Mouse (Mus musculus) embryo, embryonic 11.5 days (tissue): ENCODE data around the gene Ssx2ip.

Experiments
- DNase-seq: peaks from one replicate; pipeline ENCODE4 v3.0.0-alpha.2; 2012; ENCODE audit warnings: low read depth, low spot score

The Ssx2ip gene

DNA sequence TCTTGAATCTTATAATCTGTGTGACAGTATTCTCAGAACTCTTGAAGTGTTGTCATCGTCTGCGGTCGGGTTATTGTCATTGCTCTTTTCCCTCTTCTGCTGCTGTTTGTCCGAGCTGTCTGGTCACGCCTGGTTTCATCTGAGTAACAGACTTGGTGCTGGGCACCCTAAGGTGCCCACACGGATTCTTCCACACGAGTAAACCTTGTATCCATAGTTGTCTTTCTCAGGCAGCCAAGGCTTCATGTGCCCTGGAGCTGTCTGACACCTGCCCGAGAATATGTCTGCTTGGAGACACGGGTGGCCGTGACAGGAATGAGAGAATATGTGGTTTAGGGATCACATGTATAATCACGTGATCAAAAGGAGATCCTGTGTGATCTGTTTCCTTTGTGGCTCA lies 31.1 kb downstream of the Ssx2ip start:
- no peak for DNase-seq

- DNase-seq: no peak
Observed at GRCm38 (mm10) chr3:146436114-146436513, 31.7 kb downstream of the Ssx2ip start.

DNA sequence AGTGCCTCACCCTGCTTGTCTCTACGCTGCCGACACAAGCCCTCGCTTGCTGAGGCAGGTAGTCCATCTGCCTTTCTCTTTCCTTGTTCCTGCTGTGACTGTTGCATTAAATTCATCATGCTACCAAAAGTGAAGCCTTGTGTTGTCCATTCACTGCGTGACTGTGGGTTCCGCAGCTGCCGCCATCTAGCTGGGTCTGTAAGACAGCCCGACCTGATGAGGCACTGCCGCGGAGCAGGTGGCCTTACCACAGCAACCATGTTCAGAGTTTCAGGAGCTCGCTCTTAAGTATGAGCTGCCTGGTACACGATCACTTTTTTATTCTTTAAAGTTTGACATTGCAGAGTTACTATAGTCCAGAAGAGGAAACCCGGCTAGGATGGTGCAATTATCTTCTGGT lies 35.6 kb downstream of the Ssx2ip start:
- DNase-seq: no peak

DNA sequence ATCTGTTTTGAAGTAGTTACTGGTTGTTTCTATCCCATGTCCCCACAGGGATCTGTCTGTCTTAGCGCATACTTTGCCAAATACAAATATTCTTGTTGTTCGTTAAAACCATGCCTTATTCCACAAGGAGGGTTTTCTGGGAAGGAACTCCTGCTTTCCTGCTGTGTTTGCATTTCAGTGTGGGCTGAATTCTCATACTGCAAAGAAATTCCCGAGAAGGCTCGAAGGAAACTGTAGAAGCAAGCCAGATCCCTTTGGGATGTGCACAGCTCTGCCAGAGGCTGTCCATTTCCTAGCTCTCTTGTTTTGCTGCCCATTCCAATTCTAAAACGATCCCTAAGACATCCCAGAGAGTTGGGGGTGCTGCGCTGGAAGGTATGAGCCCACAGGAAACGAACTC lies 36.0 kb downstream of the Ssx2ip start:
- DNase-seq: no peak

DNA sequence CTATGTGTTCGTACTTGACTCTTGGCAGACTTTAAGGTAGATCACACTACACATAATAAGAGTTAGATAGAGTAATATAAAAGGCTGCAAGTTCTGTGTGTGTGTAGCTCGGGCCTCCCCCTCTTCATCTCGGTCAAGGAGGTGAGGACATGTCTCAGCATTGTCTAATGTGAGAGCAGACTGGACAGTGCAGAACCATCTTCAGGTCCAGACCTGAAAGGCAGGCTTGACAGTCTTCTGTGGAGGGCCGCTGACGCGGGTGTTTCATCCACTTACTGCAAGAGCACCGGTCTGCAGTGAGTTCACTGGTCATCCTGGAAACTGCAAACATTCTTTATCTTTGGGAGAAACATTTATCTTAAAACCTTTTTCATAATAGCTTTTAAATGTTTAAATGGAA lies 38.0 kb downstream of the Ssx2ip start:
- DNase-seq: no peak

- no peak for DNase-seq
Observed at GRCm38 (mm10) chr3:146442936-146443335, 38.5 kb downstream of the Ssx2ip start.

GRCm38 (mm10) chr3:146443380-146443779 lies 38.9 kb downstream of the Ssx2ip start:
- no peak for DNase-seq

DNA sequence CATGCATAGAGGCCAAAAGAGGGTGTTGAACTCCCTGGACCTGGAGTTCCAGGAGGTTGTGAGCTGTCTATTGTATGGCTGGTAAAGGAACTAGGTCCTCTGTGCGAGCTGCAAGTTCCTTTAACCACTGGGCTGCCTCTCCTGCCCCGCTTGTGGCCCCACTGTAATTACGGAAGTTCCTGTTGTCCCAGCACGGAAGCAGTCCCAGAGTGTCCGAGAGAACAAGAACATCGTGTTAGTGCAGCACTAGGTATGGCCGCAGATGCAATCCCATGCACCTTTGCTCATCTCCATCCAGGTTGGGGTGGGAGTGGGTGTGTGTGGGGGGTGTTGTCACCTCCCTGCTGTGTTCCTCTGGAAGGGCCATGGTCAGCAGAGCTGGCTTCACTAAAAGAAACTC lies 40.4 kb downstream of the Ssx2ip start:
- no peak for DNase-seq

GRCm38 (mm10) chr3:146447156-146447555 lies 42.7 kb downstream of the Ssx2ip start:
- DNase-seq: no peak

GRCm38 (mm10) chr3:146447598-146447997 lies 43.2 kb downstream of the Ssx2ip start:
- no peak for DNase-seq

GRCm38 (mm10) chr3:146448372-146448771 lies 43.9 kb downstream of the Ssx2ip start:
- no peak for DNase-seq

GRCm38 (mm10) chr3:146448969-146449368 lies 44.5 kb downstream of the Ssx2ip start:
- no peak for DNase-seq

DNA sequence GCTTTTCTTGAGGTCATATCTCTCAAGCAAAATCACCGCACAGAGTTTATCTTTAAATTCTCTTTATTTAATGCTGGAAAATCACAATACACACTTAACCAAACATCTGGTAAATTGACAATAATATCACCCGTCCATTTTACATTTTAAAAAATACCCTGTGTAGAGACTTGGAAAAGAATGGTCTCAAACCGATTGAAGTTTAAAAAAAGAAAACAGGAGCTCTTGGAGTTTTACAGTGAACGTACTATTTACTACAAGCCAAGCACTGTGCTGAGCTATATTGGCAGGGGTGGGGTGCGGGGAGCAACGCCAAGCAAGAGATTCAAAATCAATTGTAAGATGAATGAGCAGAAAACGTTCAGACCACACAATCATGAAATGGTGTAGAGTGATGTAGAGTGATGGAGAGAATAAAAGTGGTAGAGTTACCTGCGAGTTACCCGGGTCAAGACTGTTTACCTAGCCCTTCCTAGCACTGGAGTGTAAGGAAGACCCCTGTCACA lies 45.4 kb downstream of the Ssx2ip start, which contains the start of gene Ctbs:
Gene Ctbs, plus strand, starts transcription at position 51 of the 506 bp plus-strand sequence.
- DNase-seq: no peak

DNA sequence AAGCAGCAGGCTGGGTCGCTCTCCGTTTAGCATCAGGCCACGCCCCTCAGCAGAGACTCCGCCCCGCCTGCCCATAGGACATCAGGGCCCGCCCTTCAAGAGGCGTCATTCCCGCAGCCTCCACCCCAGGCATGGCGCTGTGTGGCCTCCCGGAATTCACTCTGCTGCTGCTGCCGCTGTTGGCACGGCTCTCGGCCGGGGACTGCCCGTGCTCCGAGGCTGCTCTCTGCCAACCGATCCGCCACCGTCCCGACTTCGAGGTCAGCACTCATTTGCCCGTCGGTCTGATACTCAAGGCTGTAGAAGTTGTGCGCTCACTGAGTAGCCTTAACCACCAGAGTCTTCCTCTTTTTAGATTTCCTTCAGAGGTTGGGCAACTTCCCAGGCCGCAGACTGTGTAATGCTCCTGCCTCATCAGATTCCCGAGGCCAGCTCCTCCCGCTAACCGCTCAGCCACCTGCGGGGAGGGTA lies 46.0 kb downstream of the Ssx2ip start:
- peak; percentile 88 for DNase-seq

GRCm38 (mm10) chr3:146451375-146451774 lies 46.9 kb downstream of the Ssx2ip start:
- no peak for DNase-seq

GRCm38 (mm10) chr3:146462939-146463338 lies 58.5 kb downstream of the Ssx2ip start:
- DNase-seq: no peak

- DNase-seq: no peak
Observed at GRCm38 (mm10) chr3:146469226-146469625, 64.8 kb downstream of the Ssx2ip start.

DNA sequence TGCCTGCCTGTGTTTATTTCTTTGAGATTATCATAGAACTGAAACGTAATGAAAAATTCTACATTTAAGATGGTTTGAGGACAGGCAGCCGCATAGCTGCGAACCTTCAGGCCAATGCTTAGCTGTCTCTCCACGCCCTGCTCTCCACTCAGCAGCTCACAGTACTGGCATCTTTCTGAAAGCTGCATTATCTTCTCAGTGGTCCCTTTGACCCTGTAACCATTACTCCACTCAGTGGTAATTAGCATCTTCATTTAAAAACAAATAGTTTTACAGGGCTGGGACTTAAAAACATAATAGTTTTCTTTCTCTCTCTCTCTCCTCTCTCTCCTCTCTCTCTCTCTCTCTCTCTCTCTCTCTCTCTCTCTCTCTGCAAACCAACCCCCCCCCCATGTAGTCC lies 68.2 kb downstream of the Ssx2ip start:
- DNase-seq: no peak

- DNase-seq: no peak
Observed at GRCm38 (mm10) chr3:146473741-146474140, 69.3 kb downstream of the Ssx2ip start.

DNA sequence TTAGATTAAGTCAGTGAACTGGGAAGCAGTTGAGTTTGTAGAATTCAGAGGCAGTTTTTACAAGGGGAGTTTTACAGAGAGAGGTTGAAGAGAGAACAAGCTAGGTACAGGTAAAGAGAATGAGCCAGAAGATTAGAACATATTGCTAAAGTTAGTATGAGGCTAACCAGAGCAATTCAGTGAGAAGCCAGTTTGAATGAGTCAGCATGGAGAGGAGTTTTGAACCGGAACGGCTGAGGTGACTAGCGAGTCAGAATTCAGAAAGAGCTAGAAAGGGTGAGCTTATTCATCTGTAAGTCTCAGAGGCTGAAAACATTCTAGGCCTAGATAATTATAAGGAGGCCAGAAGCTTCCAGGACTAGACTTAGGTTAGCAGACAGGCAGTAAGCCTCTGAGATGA lies 70.0 kb downstream of the Ssx2ip start:
- no peak for DNase-seq

GRCm38 (mm10) chr3:146482044-146482443 lies 77.6 kb downstream of the Ssx2ip start:
- no peak for DNase-seq

GRCm38 (mm10) chr3:146486464-146486863 lies 82.0 kb downstream of the Ssx2ip start:
- no peak for DNase-seq
